Mouse (Mus musculus) megakaryocyte, embryonic 14.5 days (primary cell): ENCODE measurements at regions not wholly inside any gene's neighbourhood (a gene's known extent, or its start where the extent isn't known, plus 50 kb on each side); places are given as distances from the start of the nearest gene placed in this dataset.

Source experiments
- FLI1 ChIP-seq: IDR thresholded peaks from 2 replicates; pipeline ENCODE4 v1.6.1; 2012; ENCODE audit warnings: low read length, inconsistent platforms, mixed read lengths
- GATA1 ChIP-seq: IDR thresholded peaks from 3 replicates; pipeline ENCODE4 v1.6.1; 2012; ENCODE audit warnings: mixed read lengths, low read length, inconsistent platforms, borderline replicate concordance

- TF ChIP-seq GATA1 (no peak), FLI1 (no peak)
Measured at GRCm38 (mm10) chr7:35922582-35922981, 119.8 kb upstream of the Zfp507 start.
